Comparison of ENCODE assay signal across 8 mouse cellular contexts in the genomic region with DNA sequence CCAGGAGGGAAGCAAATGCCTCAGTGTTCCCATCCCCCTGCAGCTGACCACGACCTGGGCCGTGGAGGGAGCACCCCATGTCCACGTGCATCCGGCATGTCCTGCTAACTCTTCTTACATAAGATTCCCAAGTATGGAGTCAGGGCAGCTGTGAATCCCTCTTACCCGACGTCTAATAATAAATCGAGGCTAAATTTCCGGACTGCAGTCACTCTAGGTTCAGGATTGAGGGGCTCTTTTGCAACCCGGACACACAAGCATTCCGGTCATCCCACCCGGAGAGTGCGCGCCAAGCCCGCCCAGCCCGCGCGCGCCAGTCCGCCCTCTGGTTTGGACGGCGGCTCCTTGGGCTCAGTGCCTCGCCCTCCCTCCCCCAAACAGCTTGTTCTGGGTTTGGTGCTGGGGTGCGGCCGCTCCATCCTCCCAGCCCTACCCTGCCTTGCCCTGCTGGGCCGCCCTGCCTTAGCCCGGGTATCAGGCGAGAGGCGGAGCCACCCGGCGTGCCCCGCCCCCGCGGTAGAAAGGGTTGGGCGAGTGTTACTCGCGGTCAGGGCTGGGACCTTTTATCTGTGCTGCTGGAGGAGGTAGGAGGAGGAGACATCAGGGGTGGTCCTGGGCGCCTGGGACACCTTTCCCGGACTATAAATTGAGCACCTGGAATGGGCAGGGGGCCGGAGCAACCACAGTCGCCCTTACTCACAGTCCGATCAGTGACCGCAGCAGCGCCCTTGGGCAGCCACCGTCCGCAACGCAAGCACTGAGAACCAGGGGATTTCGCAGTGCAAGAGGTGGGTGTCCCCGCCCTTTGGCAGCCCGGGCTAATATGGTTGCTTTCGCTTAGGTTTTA. TPM values are rescaled to one million over a fixed set of nuclear protein-coding genes. Genes with fewer than 3 reads are reported as not detected.
A peak's percentile ranks its signal among the peaks of the same experiment; 100 is the strongest.
DNase-seq lines count a peak whose midpoint lies in the region; ATAC-seq and TF ChIP-seq lines count a peak whose summit lies in the region.

No protein-coding gene starts in this region.

- H3K4me3 ChIP-seq in forebrain, embryonic 13.5 days: peak overlapping the region; percentile 58
- peak overlapping the region; percentile 68 for H3K4me3 ChIP-seq in liver, postnatal 0 days (ENCODE audit: low read depth, low read length)
- H3K4me3 ChIP-seq in neural tube, embryonic 13.5 days: peak overlapping the region; percentile 59
- H3K4me3 ChIP-seq in testis, adult 2 months (ENCODE audit: control insufficient read depth, low read depth, low read length): peak overlapping the region; percentile 87

- no peak for TF ChIP-seq CTCF in liver, postnatal 0 days (IDR thresholded peaks at IDR 0.05; ENCODE audit: low read depth)
- no peak for TF ChIP-seq CTCF in testis, adult 2 months (IDR thresholded peaks at IDR 0.05; ENCODE audit: control insufficient read depth, insufficient read depth, insufficient replicate concordance, low read depth, low read length)

- H3K4me1 ChIP-seq in forebrain, embryonic 13.5 days: peaks cover 15% of the 10 kb centered on the region; the same call in 1 of the 2 replicates
- H3K4me1 ChIP-seq in liver, postnatal 0 days (ENCODE audit: insufficient read depth): peaks cover 10% of the 10 kb centered on the region
- H3K4me1 ChIP-seq in neural tube, embryonic 13.5 days (replicated peaks): peaks cover 17% of the 10 kb centered on the region
- peaks cover 12% of the 10 kb centered on the region for H3K4me1 ChIP-seq in testis, adult 2 months (ENCODE audit: control insufficient read depth, insufficient read depth, low read length)

- ATAC-seq in forebrain, embryonic 13.5 days: peak; percentile 90
- ATAC-seq in liver, postnatal 0 days: peak; percentile 87
- peak; percentile 89 for ATAC-seq in neural tube, embryonic 13.5 days (ENCODE audit: low read depth)

- TF ChIP-seq EP300 in liver, postnatal 0 days (IDR thresholded peaks at IDR 0.05; ENCODE audit: low read depth): peak; percentile 23; the same call in 1 of the 2 replicates

- H3K36me3 ChIP-seq in forebrain, embryonic 13.5 days (ENCODE audit: poor library complexity, severe bottlenecking): no peaks in the 10 kb centered on the region
- H3K36me3 ChIP-seq in liver, postnatal 0 days (replicated peaks; ENCODE audit: insufficient read depth, low read length): no peaks in the 10 kb centered on the region
- H3K36me3 ChIP-seq in neural tube, embryonic 13.5 days: no peaks in the 10 kb centered on the region
- H3K36me3 ChIP-seq in testis, adult 2 months (ENCODE audit: control insufficient read depth, insufficient read depth, low read length): no peaks in the 10 kb centered on the region

- DNase-seq in CD8-positive naive resting alpha-beta T cell, adult 2 months (ENCODE audit: low read depth in 2 of 2, low spot score in 2 of 2): peak; percentile 64 to 77
- peak; percentile 74 for DNase-seq in c-Kit-positive CD71-positive TER-119-negative erythroid progenitor cells, embryonic 14.5 days (ENCODE audit: low read depth)
- peak; percentile 87 to 89 for DNase-seq in heart, postnatal 10 days
- peak; percentile 83 for DNase-seq in layer of hippocampus, adult 11-12 months (ENCODE audit: low spot score)
- DNase-seq in liver, postnatal 0 days: peak; percentile 92

- TF ChIP-seq POLR2A in testis, adult 2 months (IDR thresholded peaks at IDR 0.05; ENCODE audit: control insufficient read depth, low read depth, low read length): peak; percentile 48; the same call in 1 of the 2 replicates

- WGBS in forebrain, embryonic 13.5 days: 12% methylated on average over 50 of the region's 50 CpGs
- 9% methylated on average over 49 of the region's 50 CpGs for WGBS in liver, postnatal 0 days (ENCODE audit: insufficient replicate concordance)
- WGBS in neural tube, embryonic 13.5 days: 20% methylated on average over 50 of the region's 50 CpGs

- peak overlapping the region; percentile 83 for H3K9ac ChIP-seq in forebrain, embryonic 13.5 days
- peak overlapping the region; percentile 75 for H3K9ac ChIP-seq in liver, postnatal 0 days (replicated peaks)
- H3K9ac ChIP-seq in neural tube, embryonic 13.5 days: peak overlapping the region; percentile 81

- peak overlapping the region; percentile 60 for H3K4me2 ChIP-seq in forebrain, embryonic 13.5 days
- H3K4me2 ChIP-seq in liver, postnatal 0 days (ENCODE audit: low read depth, low read length): peak overlapping the region; percentile 76
- peak overlapping the region; percentile 65 for H3K4me2 ChIP-seq in neural tube, embryonic 13.5 days

- no peaks in the 10 kb centered on the region for H3K9me3 ChIP-seq in forebrain, embryonic 13.5 days (replicated peaks)
- H3K9me3 ChIP-seq in liver, postnatal 0 days (ENCODE audit: low read length): no peaks in the 10 kb centered on the region
- no peaks in the 10 kb centered on the region for H3K9me3 ChIP-seq in neural tube, embryonic 13.5 days

- H3K27ac ChIP-seq in forebrain, embryonic 13.5 days: peak overlapping the region; percentile 89
- H3K27ac ChIP-seq in liver, postnatal 0 days (ENCODE audit: low read depth): peak overlapping the region; percentile 89
- H3K27ac ChIP-seq in neural tube, embryonic 13.5 days (replicated peaks): peak overlapping the region; percentile 89
- peak overlapping the region; percentile 87 for H3K27ac ChIP-seq in testis, adult 2 months (ENCODE audit: control insufficient read depth, insufficient read depth, low read depth, low read length)

- no peaks in the 10 kb centered on the region for H3K27me3 ChIP-seq in forebrain, embryonic 13.5 days
- no peaks in the 10 kb centered on the region for H3K27me3 ChIP-seq in liver, postnatal 0 days (ENCODE audit: insufficient read depth, low read length)
- H3K27me3 ChIP-seq in neural tube, embryonic 13.5 days: no peaks in the 10 kb centered on the region
- H3K27me3 ChIP-seq in testis, adult 2 months (ENCODE audit: control insufficient read depth, insufficient read depth, low read length): no peaks in the 10 kb centered on the region

- intact Hi-C loops in heart, postnatal 10 days (cut with DNase I): loop anchor here (5.0 to 10.0 kb wide), 2 partner anchors 108 to 140 kb away; no protein-coding TSS in a partner anchor

RNA-seq across cellular contexts. Expression of gene Mid1ip1, which starts 2.3 kb away (rescaled TPM):
- polyA plus RNA-seq in forebrain, embryonic 13.5 days (2015; fragmentation: Nextera tagmentation; extraction: Ambion mirVana): 74.8 and 77.8 TPM in 2 replicates
- total RNA-seq in heart, postnatal 10 days (2021): 10 to 100 TPM; 25.5 to 38.5 TPM
- polyA plus RNA-seq in liver, postnatal 0 days (2015; fragmentation: Nextera tagmentation; extraction: Ambion mirVana): 26.6 and 31.5 TPM in 2 replicates
- 92.4 and 93.4 TPM in 2 replicates for polyA plus RNA-seq in neural tube, embryonic 13.5 days (2015; fragmentation: Nextera tagmentation; extraction: Ambion mirVana)
- 10.0 and 14.9 TPM in 2 replicates for polyA plus RNA-seq in testis, adult 2 months (2012; rRNA removed)

Comparison
In these comparisons a context has a peak if more than half of its experiments do, and no peak if none do; other contexts are left out.
1. Peak in every context shown above with its lines: DNase-seq, ATAC-seq, H3K4me3 ChIP-seq and H3K27ac ChIP-seq.